Mouse (Mus musculus): ENCODE measurements around the gene Usmg5.
"Not testable (repeated sequence)": the region's sequence is repeated elsewhere in the genome, so short reads cannot be mapped to it uniquely, and the experiment has no call there.

- TF ChIP-seq POLR2A (IDR thresholded peaks at IDR 0.05; ENCODE audit: control insufficient read depth, low read depth, low read length); CTCF (IDR thresholded peaks at IDR 0.05; ENCODE audit: control insufficient read depth, insufficient read depth, insufficient replicate concordance, low read depth, low read length): not testable (repeated sequence)
Observed at GRCm38 (mm10) chr19:47139611-47140010, 49.2 kb upstream of the Usmg5 start.
